Mouse (Mus musculus) brown adipose tissue, adult 24 weeks (tissue): Measurements from ENCODE around the gene Trrap. TPM values are rescaled to one million over a fixed set of nuclear protein-coding genes. Genes with fewer than 3 reads are reported as not detected.
"Not testable (repeated sequence)": the region's sequence is repeated elsewhere in the genome, so short reads cannot be mapped to it uniquely, and the experiment has no call there.

Source experiments
- H3K27ac ChIP-seq: fragments of 200-500 bp; replicated peaks from 2 replicates; pipeline ENCODE4 v1.5.1; 2012; ENCODE audit warnings: low read depth, mild to moderate bottlenecking, low read length
- H3K4me1 ChIP-seq: fragments of 200-500 bp; 2 replicates; pipeline ENCODE4 v1.6.1; 2012; ENCODE audit warnings: low read length, mixed read lengths; ENCODE audit not compliant: control insufficient read depth, insufficient read depth, insufficient read length
- H3K4me3 ChIP-seq: fragments of 200-500 bp; 2 replicates; pipeline ENCODE4 v1.5.1; 2012; ENCODE audit warnings: low read depth, mild to moderate bottlenecking, low read length, moderate library complexity; ENCODE audit not compliant: insufficient read depth
- polyA plus RNA-seq: library from polyadenylated mRNA; stranded (reverse); fragments of >200 nt; gene quantifications from 2 replicates; pipeline ENCODE4 v1.2.4, GENCODE M21; 2012; ENCODE audit not compliant: missing spikeins, insufficient read depth, insufficient read length

The Trrap gene
- polyA plus RNA-seq: 12.9 and 13.5 TPM in 2 replicates

GRCm38 (mm10) chr5:144767106-144767798 is at the start of gene Trrap:
Trrap (plus strand) TSS chr5:144767732.
- not testable (repeated sequence) for H3K4me1 ChIP-seq
- Histone ChIP-seq H3K27ac (peak within 1 kb of the TSS; percentile 98), H3K4me3 (peak within 1 kb of the TSS; percentile 96)

GRCm38 (mm10) chr5:144719781-144720180 is 47.8 kb upstream of the Trrap start:
- Histone ChIP-seq H3K4me3 (no peak overlapping the region), H3K4me1 (no peaks in the 10 kb centered on the region), H3K27ac (no peak overlapping the region)

GRCm38 (mm10) chr5:144720281-144720680 is 47.3 kb upstream of the Trrap start:
- H3K27ac ChIP-seq: no peak overlapping the region
- H3K4me1 ChIP-seq: no peaks in the 10 kb centered on the region
- no peak overlapping the region for H3K4me3 ChIP-seq

- Histone ChIP-seq H3K27ac (no peak overlapping the region), H3K4me3 (no peak overlapping the region), H3K4me1 (no peaks in the 10 kb centered on the region)
Observed at GRCm38 (mm10) chr5:144724926-144725325, 42.6 kb upstream of the Trrap start.

GRCm38 (mm10) chr5:144725554-144725953 is 42.0 kb upstream of the Trrap start:
- H3K27ac ChIP-seq: no peak overlapping the region
- no peak overlapping the region for H3K4me3 ChIP-seq
- H3K4me1 ChIP-seq: no peaks in the 10 kb centered on the region

- H3K4me1 ChIP-seq: no peaks in the 10 kb centered on the region
- H3K27ac ChIP-seq: no peak overlapping the region
- no peak overlapping the region for H3K4me3 ChIP-seq
Observed at GRCm38 (mm10) chr5:144727119-144727518, 40.4 kb upstream of the Trrap start.

GRCm38 (mm10) chr5:144728237-144728636 is 39.3 kb upstream of the Trrap start:
- no peak overlapping the region for H3K4me3 ChIP-seq
- no peak overlapping the region for H3K27ac ChIP-seq
- no peaks in the 10 kb centered on the region for H3K4me1 ChIP-seq

GRCm38 (mm10) chr5:144729216-144729615 is 38.3 kb upstream of the Trrap start:
- no peak overlapping the region for H3K4me3 ChIP-seq
- H3K27ac ChIP-seq: no peak overlapping the region
- no peaks in the 10 kb centered on the region for H3K4me1 ChIP-seq

- Histone ChIP-seq H3K27ac (no peak overlapping the region), H3K4me3 (no peak overlapping the region), H3K4me1 (no peaks in the 10 kb centered on the region)
Observed at GRCm38 (mm10) chr5:144733953-144734352, 33.6 kb upstream of the Trrap start.

GRCm38 (mm10) chr5:144734949-144735348 is 32.6 kb upstream of the Trrap start:
- no peak overlapping the region for H3K27ac ChIP-seq
- H3K4me1 ChIP-seq: no peaks in the 10 kb centered on the region
- H3K4me3 ChIP-seq: no peak overlapping the region

GRCm38 (mm10) chr5:144737101-144737500 is 30.4 kb upstream of the Trrap start:
- H3K27ac ChIP-seq: no peak overlapping the region
- H3K4me1 ChIP-seq: no peaks in the 10 kb centered on the region
- H3K4me3 ChIP-seq: no peak overlapping the region

GRCm38 (mm10) chr5:144752432-144752831 is 15.1 kb upstream of the Trrap start:
- H3K4me3 ChIP-seq: no peak overlapping the region
- H3K4me1 ChIP-seq: no peaks in the 10 kb centered on the region
- H3K27ac ChIP-seq: no peak overlapping the region

GRCm38 (mm10) chr5:144753041-144753440 is 14.5 kb upstream of the Trrap start:
- Histone ChIP-seq H3K4me3 (no peak overlapping the region), H3K27ac (no peak overlapping the region), H3K4me1 (no peaks in the 10 kb centered on the region)

GRCm38 (mm10) chr5:144755191-144755590 is 12.3 kb upstream of the Trrap start:
- Histone ChIP-seq H3K27ac (no peak overlapping the region), H3K4me1 (no peaks in the 10 kb centered on the region), H3K4me3 (no peak overlapping the region)

GRCm38 (mm10) chr5:144757402-144757801 is 10.1 kb upstream of the Trrap start:
- H3K4me3 ChIP-seq: no peak overlapping the region
- no peak overlapping the region for H3K27ac ChIP-seq
- no peaks in the 10 kb centered on the region for H3K4me1 ChIP-seq

GRCm38 (mm10) chr5:144758422-144758821 is 9.1 kb upstream of the Trrap start:
- H3K27ac ChIP-seq: no peak overlapping the region
- H3K4me3 ChIP-seq: no peak overlapping the region
- H3K4me1 ChIP-seq: no peaks in the 10 kb centered on the region
